Mouse (Mus musculus) left cerebral cortex, adult 8-10 months (tissue): ENCODE data around the gene Trpv2. TPM values are rescaled to one million over a fixed set of nuclear protein-coding genes. Genes with fewer than 3 reads are reported as not detected.

ENCODE experiments used
- DNase-seq, 2 experiments: peaks; one replicate each; pipeline ENCODE4 v3.0.0; 2022; ENCODE audit warnings: low spot score in 2 of 2
- total RNA-seq, 4 experiments: library from RNA; stranded (reverse); gene quantifications; 2 replicates each; pipeline ENCODE4 v1.2.4; 2022

Trpv2 gene
- total RNA-seq, 4 experiments from 2014 or later: 17.9 to 20.2 (median 19.3) TPM

DNA sequence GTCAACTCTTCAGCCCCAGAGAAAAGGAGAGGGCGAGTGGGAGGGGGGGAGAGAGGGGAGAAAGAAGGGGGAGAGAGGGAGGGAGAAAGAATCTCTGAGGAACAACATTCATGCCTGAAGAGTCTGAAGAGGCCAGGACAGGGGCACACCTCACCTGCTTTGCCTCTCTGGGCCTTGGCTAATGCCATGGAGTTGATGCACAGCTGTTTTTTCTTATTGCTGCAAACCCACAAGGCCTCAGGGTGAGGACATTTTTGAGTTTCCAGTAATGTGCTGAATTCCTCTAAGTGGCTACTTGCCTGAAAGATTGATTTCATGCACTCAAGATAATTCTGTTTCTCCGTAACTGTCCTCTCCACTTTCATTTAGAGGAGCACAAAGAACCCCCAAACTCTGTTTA is 16.1 kb upstream of the Trpv2 start:
- DNase-seq: no peak

DNA sequence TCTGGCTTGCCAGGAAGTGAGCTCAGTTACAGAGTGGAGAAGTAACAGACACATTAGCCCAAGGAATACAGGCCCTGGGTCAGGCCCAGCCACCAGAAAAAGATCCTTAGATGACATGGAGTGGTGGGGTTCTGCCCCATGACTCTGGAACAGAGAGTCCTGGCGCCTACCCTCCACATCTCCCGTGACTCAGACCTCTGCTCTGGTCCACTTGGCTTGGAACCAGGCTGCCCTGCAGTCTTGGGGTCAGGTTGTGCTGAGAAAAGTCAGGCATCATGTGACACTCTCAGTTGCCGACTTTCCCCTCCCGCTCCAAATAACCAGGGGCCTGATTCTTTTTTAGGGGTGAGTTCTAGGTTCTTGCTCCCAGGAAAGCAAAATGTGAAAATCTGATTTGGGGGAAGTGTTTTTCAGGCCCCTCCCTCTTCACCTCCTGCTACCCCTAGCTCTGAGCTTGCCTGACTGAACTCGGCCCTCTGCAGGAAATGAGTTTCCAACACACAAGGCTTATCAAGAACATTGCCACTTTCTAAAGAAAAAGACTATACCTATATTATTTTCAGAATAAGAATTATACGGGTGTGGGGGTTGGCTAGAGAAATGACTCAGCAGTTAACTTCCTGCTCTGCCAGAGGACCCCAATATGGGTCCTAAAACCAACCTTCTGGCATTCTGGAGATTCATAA is 15.2 kb upstream of the Trpv2 start:
- DNase-seq: no peak

DNA sequence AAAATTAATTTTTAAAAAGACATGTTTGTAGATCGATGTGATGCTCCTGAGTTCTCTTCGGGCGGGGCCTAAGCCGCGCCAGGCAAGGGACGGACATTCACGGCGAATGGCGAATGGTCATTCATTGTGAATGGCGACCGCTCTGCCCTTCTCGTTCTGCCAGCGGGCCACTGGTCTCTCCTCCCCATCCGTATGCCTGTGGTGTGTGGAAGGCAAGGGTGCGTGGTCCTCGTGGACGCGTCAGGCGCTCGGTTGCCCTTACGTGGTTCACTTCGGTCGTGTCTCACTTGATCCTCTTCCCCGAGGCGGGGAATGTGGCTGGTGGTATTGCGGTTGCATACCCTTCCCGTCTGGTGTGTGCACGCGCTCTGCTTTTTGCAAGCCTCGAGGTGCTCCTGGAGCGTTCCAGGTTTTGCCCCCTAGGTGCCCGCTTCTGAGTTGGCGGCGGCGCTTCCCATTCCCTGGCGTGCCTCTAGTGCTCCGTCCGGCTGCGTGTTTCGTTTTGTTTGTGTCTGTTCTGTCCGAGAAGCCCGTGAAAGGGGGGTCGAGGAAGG is 13.7 kb upstream of the Trpv2 start:
- DNase-seq: no peak

DNA sequence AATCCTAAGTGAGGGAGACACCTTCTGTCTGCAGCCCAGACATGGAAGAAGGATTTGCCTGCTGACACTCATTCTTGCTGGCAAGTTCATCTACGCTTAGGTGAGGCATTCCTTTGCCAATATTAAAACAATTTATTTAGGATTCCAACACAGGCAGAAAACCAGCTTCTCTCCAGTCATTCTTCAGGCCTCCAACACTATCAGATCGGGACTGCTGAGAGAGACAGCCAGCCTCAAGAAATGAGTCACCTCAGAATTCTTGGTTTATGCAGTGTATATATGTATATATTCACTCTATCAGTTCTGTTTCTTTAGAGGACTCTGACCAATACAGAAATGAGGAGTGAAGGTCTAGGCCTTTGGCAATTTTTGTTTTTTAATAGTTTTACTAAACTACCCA is 10.7 kb upstream of the Trpv2 start:
- DNase-seq: no peak

DNA sequence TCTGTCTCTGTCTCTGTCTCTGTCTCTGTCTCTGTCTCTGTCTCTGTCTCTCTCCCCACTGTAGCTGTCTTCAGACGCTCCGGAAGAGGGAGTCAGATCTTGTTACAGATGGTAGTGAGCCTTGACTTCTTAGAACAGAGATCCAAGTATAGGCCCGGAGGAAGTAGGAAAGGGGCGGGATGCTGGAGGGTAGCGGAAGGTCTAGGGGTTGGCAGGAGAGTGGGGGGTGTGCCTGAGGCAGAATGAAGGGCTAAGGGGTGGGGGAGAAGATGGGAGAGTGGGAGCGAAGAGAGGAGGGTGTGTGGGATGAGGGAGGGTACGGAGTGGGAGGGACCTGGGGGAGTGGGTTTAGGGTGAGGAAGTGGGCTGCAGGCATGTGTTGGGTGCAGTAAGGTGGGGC is 8.5 kb upstream of the Trpv2 start:
- DNase-seq: no peak

DNA sequence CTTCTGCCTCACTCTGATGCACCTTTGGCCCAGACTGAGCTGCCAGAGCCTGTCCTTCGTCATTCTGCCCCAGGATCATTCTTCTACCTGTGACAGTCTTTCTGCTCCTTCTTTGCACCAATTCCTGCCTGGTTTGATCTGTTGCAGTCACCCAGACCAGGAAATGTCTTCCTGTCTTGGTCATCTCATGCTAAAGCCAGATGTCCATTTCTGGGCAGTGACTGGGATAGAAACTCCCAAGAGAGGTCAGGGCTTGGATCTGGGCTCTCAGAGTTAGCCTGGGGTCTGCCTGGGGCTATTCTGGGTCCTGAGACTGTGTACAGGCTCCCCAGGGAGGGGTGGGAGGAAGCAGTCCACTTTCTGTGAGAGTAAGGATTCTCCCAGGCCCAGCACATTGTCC is 8.1 kb upstream of the Trpv2 start:
- DNase-seq: no peak

DNA sequence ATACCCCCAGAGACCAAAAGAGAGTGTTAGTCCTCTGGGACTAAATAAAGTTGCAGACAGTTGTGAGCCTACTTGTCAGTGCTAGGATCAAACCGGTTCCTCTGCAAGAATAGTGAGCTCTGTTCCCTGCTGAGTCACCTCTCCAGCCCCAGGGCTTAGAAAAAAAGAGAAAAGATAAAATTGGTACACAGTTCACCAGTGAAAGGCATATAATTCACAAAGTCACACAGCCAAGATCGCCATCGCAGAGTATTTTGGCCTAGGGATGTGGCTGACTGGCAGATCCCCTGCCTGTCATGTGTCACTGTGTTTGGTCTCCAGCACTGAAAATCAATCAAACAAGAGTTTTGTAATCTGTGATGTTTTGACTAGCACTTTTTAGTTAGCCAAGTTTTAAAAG is 6.0 kb upstream of the Trpv2 start:
- no peak for DNase-seq

DNA sequence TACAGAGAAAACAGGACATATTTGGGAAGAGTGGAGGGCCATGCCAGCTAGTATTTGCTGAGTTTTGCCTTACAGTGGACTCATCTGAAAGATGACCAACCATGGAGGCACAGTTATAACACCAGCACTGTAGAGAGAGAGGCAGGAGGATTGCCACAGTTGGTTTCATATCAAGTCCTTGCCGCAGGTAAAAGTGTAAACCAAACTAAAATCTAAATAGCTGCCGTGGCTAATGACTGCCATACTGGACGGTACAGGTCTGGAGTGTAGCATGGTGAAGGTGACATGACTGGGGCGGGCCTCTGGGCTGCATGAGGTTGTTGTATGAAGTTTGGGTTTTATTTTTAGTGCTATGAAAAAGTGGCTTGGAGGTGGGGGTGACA is 408 bp downstream of the Trpv2 start:
- no peak for DNase-seq

DNA sequence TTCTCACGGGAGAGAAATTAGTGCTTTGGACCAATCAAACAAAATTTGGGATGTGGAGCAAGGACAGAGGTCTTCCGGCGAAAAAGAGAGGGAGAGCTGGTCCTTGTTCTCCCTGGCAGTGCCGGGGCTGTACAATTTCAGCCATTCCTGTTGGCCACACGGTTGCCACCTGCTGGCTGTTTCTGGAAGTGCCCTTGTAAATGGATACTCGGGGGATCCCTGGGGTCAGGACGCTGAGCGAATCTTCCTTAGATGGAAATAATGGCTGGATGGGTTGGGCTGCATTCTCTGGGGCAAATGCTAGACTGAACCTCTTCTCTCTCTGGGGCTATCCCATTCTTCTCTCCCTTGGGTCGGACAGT is 992 bp downstream of the Trpv2 start:
- peak; percentile 64 to 92 for DNase-seq

DNA sequence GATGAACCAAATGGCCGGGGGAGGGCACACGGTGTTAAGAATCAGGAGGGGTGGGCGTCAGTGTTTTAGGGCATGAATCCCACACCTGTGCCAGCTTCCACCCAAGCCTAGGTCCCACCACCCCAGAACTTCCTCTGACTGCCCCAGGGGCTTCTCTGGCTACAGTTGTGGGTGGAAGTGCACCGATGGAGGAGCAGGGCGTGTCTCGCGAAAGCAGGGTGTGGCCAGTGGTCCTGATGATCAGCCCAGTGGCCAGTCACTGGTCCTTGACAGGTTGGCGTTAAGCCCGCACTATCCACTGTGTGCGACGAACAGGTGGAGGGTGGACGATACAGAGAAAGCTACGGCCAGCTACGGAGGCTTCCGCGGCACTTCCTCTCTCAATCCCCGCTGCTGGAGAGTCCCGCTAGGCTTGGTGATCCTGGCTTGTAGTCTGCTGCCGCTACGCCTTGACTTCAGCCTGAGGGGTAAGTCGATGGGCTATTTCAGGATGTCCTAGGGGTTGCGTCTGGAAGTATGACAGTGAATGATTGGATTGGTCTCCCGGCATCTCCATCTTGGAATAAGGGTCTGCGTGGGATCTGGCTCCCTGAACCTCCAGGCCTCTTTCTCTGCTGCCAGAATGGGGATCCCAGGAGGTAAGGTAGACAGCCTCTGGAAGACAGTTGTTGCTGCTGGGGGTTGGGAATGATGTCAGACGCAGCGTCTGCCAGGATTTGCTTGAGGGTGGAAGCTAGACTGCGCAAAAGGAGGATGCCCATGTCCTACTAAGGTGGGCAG is 1.6 kb downstream of the Trpv2 start:
- DNase-seq: peak; percentile 50 to 57

DNA sequence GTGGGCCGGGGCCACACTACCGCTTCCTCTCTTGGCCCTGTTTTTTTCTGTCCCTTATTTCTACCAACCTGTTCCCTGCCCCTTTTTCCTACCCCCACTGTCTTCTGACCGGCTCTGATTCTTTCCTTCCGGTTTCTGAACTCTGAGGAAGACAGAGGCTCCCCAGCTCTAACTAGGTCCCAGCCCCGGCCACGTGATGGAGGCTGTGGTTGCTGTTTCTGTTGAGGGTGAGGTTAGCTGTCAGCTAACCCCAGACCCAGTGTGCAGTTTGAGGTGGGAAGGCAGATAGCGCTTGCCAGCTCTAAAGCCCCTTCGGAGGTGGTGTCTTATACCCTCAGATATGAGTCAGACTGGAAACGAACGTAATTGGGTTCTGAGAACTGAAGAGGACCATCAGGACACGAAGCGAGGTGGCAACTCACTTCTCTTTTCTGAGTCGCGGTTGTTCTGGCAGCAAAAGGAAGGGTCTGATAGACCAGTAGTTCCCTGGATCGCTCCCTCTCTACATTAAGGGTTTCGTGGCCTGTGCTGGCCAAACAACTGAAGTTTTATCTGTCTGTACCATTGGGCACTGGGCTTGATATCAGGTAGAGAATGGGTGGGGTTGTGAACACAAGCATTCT is 2.4 kb downstream of the Trpv2 start:
- peak in 1 of 2 experiments; percentile 34 for DNase-seq

DNA sequence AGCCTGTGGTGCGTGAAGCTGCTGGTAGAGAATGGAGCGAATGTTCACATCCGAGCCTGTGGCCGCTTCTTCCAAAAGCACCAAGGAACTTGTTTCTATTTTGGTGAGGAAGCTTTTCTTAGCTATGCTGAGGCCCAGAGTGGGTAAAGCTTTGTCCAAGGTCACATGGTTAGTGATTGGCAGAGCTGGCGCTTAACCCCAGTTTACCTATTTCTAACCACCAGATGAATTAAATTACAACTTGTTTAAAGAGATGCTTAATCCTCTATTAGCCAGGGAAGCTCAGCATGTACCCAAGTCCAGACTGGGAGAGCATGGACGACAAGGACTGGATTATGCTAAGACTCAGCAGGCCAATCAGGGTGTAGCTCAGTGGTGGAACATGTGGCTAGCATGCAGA is 8.7 kb downstream of the Trpv2 start:
- no peak for DNase-seq

DNA sequence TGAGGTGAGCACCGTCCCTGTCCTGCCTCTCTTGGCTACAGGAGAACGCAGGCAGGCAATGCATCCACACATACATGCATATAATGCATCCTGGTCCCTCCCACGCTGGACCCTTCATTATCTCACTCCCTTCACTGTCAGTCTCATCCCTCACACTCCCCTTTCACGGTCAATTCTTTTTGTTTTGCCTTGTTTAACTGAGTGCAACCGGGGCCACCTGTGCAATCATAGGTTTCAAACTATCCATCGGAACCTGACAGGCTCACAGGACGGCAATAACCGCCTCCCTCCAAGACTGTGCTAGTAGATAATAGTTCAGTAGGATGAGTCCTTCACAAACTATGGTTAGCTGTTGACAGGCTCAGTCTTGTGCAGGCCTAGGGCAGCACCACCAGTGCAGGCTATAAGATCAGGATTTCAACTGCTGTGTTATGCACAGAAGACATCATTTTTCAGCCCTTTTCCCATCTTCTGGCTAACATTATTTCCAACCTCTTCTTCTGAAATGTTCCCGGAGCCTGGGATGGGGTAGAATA is 10.5 kb downstream of the Trpv2 start:
- DNase-seq: no peak

DNA sequence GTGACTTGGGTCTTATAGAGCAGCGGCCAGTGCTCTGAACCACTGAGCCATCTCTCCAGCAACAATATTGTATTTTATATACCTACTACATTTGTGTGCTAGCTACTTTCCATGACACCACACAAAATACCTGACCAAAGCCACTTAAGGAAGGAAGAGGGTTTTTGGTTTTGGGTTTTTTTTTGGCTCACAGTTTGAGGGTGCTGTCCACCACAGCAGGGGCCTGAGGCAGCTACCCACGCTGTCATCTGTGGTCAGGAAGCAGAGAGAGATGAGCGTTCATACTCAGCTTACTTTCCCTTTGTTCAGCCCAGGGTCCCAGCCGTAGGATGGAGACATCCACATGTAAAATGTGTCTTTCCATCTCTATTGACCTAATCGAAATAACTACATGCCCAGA is 12.7 kb downstream of the Trpv2 start:
- DNase-seq: no peak

DNA sequence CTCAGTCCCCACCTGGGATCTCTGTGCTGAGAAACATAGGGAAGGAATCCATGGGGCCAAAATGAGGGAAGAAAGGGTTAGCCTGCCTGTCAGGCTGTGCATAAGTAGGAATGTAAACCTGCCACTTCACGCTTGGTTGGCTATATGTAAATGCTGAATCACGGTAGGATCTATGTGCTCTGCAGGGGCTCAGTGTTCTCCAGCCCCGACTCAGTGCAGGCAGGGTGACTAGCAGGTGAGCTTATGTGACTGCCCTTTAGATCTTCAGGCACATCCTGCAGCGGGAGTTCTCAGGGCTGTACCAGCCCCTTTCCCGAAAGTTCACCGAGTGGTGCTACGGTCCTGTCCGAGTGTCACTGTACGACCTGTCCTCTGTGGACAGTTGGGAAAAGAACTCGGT is 15.1 kb downstream of the Trpv2 start:
- no peak for DNase-seq

DNA sequence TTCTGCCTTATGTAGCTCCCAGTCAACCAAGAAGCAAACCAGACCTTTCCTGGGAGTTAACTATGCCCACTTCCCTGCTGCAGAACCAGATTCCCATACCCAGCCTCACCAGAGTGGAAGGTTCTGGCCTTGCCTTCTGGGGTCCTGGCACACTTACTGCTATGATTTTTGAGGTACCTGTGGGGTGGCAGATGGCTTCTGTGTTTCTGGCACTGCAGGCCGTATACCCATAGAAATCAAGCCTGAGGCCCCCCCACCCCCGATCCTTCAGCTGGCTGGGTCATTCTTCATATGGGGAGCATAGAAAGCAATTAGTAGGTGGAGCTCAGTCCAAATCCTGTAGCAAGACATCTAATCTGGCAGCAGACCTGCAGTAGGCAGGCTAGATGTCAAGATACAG is 16.7 kb downstream of the Trpv2 start:
- no peak for DNase-seq

DNA sequence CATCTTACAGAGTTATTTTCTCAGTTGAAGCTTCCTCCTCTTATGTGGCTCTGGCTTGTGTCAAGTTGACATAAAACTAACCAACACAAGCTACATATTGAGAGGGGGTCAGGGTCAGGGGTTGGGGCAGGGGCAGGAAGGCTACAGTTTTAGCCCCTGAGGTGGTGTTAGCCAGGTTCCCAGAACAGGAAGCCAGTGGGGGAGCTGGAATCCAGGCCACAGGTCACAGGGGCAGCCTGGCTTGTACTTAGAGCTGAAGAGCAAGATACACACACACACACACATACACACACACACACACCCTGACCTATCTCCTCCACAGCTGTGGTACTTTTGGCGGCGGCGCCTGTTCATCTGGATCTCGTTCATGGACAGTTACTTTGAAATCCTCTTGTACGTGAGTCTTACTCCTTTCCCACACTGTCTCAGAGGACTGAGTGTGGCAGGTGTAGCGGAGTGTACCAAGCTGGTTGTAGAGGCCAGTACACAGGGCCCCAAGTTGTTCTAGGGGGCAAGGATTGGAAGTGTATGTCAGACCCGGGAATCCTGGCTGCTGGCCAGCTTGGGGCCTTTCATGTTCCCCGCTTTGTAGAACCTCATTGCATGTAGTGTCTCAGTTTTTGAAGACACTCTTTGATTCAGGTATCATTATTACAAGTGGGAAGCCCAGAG is 17.8 kb downstream of the Trpv2 start:
- DNase-seq: no peak

DNA sequence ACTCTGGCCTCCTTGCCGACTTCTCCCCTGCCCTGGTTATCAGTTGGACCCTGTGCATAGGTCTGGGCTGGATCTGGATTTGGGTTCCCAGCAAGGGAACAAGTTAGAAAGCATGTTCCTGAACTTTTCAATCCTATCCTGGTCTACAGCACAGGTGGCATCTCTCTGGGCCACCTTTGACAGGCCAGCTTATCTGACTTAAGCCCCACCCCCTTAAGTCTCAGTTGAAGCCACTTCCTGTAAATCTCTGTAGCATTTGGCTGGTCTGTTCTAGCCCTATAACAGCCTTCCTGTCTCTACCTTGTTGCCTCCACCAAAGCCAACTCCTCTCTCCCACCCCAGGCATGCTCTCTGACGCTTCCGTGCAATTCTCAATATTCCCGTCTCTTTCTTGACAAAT is 24.3 kb downstream of the Trpv2 start:
- no peak for DNase-seq

DNA sequence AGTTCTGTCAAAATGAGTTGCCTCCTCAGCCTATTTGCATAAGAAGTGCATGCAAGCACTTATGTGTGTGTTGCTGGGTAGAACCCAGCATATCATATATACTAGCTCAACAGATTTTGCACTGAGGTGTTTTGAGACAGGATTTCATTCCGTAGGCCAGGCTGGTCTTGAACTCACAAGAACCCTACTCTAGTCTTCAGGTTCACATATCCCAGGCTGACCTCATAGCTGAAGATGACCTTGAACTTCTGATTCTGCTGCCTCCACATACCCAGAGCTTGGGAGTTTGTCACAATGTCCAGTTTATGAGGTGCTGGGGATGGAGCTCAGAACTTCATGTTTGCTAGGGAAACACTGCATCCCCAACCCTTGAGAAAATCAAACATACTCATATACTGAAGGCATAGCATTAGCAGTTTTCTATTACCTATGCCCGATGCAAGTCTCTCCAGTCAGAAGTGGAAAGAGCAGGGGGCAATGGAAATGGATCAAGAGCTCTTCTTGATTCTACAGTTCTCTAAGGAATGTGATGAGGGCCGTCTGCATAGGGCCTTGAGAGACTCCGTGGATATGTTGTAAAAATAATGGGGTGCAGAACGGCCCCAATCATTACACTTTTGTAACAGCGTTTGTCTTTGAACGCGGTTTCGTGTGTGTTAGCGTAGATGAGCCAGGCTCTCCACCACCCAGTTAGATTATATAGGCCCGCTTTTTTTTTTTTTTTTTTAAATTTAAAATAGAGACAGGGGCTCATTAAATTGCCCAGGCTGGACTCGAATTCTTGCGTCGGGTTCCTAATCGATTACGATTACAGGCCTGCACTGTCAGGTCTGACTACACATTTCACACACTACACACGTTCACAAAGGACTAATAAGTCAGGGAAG is 27.7 kb downstream of the Trpv2 start:
- DNase-seq: no peak

DNA sequence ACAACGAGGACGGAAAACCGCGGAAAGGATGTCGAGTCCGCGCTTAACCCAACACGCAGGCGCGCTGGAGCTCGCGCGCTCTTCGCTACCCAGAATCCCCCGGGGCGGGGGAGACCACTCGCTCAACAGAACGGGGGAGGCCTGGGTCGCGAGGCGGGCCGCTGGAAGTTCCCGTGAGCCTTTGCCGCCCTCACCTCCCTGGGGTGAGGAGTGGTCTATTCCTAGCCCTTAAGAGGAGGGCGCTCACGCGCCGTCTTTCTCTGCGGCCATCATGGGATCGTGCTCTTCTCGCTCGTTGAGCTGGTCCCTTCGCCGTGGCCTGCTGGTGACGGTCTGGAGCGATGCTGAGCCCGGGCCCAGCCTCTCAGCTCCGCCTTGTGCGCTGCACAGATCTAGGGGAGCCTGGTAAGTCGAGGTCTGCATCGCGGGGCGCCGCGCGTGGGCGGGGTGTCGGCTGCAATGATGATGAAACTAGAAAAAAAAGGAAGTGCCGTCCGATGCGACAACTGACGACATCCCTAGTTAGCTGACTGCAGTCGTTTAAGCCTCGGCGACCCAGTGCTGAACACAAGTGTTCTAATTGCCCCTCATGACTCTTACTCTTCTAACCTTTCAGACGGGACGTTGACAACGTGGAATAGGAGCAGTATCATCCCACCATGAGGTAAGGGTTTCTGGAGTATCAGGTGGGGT is 28.5 kb downstream of the Trpv2 start:
- peak; percentile 96 to 97 for DNase-seq
